Mouse (Mus musculus) megakaryocyte, embryonic 14.5 days (primary cell): Measurements from ENCODE around the gene Kcnt2.

Experiments
- FLI1 ChIP-seq: IDR thresholded peaks from 2 replicates; pipeline ENCODE4 v1.6.1; 2012; ENCODE audit warnings: low read length, inconsistent platforms, mixed read lengths
- GATA1 ChIP-seq: IDR thresholded peaks from 3 replicates; pipeline ENCODE4 v1.6.1; 2012; ENCODE audit warnings: mixed read lengths, low read length, inconsistent platforms, borderline replicate concordance

DNA sequence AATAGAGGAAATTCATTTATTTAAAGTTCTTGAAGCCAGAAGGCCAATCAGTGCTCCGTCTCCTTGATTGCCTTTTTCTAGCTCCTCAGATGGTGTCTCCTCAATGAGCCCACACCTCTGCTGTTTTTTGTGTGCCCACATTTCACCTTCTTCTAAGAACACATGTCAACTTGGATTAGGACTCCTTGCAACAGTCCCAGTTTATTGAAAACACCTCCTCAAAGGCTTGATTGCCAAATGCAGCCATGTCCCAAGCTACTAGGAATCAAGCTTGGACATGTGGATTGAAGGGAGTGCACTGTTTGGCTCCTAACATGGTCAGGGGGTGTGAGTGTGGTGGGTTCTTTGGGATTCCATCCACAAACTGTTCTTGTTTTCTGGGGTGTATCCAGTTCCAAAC lies 245.4 kb downstream of the Kcnt2 start:
- TF ChIP-seq GATA1 (no peak), FLI1 (no peak)
